Mouse (Mus musculus) lung, postnatal 4 days (tissue): Measurements from ENCODE around the gene Tac2.
A peak's percentile ranks its signal among the peaks of the same experiment; 100 is the strongest.

Experiments used
- DNase-seq, 2 experiments: peaks; one replicate each; pipeline ENCODE4 v3.0.0; 2021

The Tac2 gene

DNA sequence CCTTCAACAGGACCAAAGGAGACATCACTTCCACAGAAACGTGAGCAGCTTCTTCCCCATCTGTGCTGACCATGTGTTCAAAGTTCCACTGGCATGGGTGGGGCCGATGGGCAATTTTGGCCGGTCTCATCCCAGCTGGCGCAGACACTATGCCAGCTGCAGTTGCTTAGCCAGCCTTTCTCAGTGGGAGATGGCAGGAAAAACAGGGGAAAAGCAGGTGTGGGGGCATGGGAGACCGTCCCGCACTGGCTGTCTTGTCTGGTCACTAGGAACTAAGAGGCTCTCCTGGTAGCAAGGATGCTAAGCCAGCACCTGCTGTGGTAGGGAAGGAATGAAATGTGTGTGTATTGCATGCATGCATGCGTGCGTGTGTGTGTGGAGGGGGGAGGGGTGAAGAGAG, 4.2 kb downstream of the Tac2 start:
- DNase-seq, result no peak

DNA sequence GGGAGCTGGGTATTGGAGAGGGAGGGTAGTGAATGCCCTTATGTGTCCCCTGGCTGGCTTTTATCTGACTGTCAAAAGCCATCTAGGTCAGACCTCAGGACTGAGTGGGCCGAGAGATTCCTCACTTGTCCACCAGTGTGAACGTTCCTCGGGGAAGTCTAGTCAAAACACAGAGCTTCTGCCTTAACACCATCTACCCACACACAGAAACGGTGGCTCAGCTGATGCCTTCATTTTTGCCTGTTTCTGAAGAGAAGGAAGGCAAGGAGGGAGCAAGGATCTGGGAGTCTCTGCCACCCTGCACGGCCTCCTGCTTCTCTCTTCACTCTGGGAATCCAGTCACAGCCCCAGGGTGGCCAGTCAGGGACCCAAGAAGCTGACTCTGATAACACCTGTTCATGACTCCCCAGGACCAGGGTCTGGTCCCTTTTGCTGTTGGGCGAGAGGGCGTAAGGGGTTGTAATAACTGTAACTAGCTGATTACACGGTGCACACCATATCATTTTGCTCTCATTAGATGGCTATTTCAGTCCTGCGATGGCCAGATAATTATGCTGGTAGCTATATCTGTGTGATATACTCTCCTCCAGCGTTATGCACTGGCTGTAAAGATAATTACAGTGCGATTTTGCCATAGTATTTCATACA, 6.1 kb downstream of the Tac2 start:
- DNase-seq, result no peak

DNA sequence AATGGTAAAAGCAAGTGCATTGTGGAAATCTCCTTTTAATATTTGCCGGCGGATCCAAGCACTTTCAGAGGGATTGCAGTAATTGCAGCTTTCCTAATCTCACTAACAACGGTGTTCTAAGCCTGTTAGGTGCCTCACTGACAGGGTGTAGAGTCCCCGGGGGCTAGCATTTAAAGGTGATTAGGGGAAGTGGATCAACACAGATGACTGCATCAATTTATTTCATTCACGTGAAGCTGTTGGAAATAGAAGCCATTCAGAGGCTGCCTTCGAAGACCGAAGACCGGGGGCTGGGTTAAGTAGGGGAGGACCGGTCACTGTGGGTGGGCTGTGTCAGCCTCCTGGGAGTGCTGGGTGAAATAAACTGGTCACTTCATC, 6.6 kb downstream of the Tac2 start:
- DNase-seq, result no peak

DNA sequence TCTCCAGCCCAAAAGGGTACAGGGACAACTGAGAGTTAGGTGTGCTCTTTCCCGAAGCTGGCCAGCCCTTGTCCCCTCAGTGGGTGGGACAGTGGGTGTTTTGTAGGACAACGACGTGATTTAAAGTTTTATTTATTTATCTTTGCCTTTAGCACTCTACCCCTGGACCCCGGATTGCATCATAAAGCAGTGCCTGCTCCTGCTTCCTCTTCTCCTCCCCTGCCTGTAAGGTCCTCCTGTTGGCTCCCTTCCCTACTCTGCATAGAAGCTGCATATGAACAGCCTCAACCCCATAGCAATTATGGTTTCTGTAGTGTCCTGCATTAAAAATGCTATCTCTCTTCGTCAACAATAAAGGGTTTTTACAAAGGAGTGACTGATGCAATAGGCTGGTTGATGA, 7.1 kb downstream of the Tac2 start:
- DNase-seq, result no peak

DNA sequence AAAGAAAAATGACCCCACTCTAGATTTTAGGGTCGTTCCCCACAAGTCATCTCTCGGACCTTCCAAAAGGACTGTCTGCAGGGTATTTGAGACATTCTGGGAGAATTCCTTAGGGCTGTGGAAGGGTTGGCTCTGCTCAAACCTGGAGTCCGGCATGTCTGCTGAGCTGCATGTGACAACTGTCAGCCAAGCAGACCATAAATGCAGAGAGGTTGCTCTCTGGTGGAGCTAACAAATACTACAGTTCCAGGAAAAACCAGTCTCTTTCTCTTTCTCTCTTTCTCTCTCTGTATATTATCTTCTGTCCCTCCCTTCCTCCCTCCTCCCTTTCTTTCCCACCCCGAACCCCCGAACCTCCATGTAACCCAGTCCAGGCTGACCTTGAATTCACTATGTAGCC, 10.2 kb downstream of the Tac2 start:
- DNase-seq, result peak in 1 of 2 experiments; percentile 37

DNA sequence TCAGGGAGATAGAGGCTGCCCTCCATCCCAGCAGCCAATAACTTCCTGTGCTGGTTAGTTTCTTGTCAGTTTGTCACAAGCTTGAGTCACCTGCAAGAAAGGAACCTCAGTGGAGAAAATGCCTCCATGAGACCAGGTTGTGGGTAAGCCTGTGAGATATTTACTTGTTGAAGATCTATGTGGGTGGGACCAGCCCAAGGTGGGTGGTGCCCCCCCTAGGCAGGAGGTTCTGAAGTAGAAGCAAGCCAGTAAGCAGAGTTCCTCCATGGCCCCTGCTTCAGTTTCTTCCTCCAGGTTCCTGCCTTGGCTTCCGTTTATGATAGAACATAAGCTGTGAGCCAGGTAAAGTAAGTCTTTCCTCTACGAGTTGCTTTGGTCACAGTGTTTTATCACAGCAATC, 12.0 kb downstream of the Tac2 start:
- DNase-seq, result no peak

DNA sequence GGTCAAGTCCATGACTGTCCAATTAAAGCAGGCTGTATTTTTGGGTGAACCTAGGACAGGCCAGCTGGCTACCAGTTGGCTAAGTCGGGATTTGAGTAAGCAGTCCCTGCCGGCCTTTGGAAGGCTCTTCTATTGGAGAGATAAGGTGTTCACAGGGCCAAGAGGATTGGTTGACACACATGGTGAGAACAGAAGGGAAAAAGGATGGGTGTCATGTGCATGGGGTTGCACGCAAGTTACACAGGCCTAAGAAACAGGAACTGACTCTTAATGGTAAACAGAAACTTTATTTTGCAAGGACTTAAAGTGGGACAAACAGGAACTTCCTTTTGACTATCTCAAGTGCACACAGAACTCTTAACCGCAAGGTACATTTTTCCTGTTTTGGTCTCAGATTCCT, 12.6 kb downstream of the Tac2 start:
- peak in 1 of 2 experiments; percentile 28 for DNase-seq

DNA sequence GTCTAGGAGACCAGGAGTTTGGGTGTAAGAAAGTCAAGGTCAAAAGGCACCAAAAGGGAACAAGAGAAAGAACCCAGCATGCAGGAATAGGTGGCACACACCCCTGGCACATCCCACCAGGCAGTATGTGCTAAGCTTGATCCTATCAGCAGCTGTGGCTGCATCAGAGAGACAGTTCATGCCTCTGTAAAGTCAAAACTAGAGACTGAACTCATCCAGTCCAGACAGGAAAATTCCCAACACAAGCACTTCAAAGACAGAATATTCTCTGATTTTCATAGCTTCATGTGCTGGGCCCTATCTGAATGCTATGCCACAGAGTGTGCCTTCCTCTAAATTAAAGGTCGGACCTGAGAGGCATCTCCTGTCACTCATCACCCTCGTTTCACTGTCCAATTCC, 13.3 kb downstream of the Tac2 start:
- no peak for DNase-seq

DNA sequence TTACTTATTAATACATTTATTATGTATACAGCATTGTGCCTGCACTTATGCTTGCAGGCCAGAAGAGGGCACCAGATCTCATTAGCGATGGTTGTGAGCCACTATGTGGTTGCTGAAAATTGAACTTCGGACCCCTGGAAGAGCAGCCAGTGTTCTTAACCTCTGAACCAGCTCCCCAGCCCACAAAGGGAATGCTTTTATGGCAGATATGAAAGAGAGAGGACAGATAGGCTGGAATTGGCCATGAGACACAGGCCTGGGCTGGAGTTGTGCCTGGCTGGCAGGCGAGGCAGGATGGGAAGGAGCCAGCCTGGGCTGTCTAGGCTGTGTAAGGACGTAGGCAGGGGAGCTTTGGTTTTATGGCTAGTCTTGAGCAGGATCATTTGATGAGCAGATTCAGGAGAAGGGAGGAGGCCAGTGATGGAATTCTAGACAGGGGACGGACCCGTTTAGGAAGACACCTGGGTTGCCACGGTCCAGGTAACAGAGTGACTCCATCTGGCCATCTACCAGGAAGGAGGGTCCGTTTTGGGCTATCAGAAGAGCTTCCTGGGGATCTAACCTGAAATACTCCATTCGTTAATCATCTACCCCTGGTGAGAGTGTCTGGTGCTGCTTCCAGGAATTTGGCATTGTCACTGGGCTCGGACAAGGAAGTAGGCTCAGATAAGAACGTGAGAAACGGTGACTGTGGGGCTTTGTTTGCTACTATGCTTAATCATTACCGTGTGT, 14.0 kb downstream of the Tac2 start:
- peak in 1 of 2 experiments; percentile 62 for DNase-seq

DNA sequence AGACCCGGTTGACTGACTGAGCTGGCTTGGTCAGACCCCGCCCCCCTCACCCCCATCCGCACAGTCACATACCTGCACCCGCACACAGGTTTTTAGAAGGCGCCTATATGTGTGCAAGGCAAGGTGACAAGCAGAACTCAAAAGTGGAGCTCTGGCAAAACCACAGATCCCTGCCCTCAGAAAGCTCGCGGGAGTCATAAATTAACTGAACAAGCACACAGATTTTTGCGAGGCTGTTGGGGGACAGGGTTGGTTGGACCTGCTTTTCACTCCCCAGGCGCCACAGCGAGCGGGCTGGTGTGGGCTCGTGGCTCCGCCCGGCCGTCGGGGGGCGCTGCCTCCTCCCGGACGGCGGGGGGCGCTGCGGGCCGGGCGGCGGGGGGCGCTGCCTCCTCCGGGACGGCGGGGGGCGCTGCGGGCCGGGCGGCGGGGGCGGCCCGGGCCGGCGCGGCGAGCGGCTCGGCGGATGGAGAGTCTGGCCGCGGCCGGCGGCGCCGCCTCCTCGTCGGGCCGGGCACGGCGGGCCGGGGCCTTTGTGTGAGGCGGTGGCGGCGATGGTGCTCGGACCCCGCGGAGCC, 14.9 kb downstream of the Tac2 start, which contains the start of gene Zbtb39:
Gene Zbtb39 (plus strand): TSS at position 456 of the 578 bp plus-strand sequence.
- peak; percentile 87 to 91 for DNase-seq

DNA sequence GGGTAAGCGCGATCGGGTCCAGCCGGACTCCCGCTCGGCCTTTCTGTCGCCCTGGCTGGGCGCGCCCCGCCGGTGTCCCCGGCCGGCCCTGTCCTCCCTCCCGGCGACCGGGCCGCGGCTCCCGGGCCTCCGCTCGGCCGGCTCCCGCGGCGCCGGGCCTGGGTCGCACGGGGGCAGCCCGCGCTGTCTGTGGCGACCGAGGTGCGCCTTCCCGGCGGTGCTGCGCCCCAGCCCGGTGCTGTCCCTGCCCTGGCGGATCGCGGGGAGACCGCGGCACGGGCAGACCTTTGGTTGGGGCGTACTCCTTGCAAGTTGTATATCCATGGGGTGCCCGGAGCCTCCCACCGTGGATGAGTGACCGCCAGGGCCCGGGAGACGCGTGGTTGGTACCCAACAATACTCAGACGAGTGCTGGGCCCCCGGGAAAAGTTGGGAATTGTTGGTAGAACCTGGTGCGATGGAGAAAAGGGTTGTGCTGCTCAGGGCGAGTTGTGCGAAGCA, 15.4 kb downstream of the Tac2 start:
- no peak for DNase-seq

DNA sequence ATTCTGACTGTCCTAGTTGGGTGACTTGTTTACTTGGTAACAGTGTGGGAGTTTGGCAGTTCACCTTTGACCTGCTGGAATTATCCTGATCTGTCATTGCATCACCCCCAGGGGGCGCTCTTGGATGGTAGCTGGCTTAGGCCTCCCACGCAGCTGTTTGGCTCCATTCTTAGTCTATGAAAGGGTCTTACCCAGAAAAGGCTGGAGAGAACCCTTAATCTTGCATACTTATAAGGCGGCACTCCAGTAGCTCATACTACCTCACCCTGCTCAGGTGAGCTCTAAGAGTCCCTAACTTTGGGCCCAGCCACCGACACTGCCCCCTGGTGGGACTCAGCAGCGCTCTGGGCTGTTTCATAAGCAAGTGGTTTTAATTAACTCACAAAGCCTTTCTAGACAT, 20.4 kb downstream of the Tac2 start:
- DNase-seq, result peak; percentile 52 to 69

DNA sequence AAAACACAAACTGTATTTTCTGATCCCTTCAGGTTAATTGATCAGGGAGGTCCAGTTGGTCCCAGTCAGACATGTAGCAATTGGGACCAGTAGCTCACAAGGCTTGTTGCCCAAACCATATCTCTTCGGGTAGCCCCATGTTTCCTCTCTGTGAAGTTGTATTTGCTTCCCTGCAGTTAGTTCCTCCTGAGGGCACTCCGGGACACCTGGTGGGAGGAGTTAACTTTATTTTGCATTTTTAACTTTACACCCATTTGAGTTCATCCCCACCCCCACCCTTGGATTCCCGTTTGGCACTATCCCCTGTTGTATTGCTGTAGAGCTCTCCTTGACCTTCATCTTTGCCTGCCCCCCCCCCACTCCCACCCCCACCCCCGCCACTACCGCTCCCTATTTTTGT, 21.6 kb downstream of the Tac2 start:
- no peak for DNase-seq

DNA sequence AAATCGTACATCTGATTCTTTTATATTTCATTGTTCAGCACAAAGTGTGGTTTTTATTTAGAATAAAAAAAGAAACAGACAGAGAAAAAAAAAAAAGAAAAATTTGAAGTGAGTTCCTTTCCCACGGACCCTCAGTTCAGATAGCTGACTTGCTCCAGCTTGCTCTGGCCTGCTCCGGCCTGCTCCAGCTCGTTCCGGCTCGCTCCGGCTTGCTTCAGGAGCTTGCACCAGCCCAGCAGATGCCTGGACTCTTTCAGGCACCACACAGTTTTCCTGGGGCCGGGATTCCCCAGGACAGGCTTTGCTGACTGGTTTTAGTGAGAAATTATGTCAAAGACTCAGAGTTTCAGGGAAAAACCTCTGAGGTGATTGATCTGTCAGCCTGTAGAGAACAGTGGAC, 23.0 kb downstream of the Tac2 start:
- DNase-seq, result no peak

DNA sequence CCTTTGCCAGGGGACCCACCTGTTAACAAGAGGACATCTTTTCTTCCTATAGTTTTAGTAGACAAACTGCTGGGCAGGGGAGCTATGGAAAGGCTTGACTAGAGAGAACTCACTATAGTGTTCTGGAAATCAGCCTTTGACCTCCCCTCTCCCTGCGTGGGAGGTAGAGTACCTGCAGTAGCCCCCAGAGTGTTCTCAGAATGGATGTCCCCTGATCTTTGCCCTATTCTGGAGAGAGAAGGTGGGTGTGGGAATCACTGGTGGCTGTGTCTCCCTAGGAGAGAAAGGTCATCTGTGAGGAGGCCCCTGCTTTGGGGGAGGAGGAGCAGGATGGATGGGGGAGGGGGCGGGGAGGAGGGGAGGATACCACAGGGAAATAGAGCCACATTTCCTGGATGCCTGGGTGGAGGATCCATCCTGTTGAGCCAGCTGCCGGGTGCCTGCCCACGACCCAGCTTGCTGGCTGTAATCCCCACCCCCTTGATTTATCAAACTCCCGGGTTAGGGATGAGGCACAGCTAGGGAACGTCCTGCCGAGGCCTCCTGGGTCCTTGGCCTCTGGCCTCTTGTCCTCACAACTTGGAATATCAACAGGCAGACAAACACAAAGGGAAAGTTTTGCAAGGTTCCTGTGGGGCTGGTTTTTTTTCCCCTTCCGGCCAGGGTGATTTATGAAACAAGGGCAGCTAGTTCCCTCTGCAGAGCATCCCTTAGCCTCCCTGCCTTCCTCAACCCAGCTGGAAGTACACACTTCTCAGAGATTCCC, 24.8 kb downstream of the Tac2 start:
- peak; percentile 43 to 76 for DNase-seq

DNA sequence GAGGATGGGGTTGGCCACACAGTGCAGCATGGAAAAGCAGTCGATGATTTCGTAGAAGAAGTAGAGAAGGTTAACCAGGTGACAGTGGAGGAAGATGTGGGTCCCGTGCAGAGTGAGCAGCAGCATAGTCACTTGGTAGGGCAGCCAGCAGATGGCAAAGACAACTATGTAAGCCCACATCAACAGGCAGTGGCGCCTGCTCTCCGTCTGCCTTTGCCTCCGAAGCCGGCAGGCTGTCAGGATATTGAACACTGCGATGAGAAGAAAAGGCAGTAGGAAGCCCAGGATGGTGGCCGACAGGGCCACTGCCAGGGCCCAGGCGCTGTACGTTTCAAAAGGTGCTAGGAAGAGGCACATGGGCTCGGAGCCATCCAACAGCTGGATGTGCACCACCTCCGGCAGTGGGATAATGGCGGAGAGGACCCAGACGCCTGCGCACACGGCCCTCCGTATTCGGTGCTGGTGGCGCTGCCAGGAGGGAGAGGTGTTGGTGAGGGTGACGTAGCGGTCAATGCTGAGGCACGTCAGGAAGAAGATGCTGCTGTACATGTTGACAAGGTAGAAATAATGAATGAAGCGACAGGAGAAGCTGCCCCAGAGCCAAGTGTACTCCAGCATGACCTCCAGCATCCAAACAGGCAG, 26.0 kb downstream of the Tac2 start:
- no peak for DNase-seq

DNA sequence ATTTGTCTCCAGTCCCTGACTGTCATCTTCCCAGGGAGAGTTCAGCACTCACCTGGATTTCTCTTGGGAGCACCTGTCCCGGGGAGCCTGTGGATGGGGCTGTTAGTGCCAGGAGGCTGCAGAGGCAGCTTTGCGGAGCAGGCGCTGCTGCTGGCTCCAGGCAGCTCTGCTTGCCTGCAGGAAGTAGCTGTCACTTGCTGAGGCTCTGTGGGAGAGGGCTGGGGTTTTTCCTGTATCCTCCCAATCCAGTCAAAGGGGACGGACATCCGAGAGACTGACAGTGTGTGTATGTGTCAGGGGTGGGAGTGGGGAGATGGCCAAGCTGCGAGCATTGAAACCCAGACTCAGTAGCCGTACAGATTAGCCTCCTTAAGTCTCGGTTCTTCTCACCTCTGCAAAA, 27.3 kb downstream of the Tac2 start, which contains the start of gene Gpr182:
Gene Gpr182 (minus strand): TSS at position 185 of the 400 bp plus-strand sequence.
- DNase-seq, result peak; percentile 36 to 70

DNA sequence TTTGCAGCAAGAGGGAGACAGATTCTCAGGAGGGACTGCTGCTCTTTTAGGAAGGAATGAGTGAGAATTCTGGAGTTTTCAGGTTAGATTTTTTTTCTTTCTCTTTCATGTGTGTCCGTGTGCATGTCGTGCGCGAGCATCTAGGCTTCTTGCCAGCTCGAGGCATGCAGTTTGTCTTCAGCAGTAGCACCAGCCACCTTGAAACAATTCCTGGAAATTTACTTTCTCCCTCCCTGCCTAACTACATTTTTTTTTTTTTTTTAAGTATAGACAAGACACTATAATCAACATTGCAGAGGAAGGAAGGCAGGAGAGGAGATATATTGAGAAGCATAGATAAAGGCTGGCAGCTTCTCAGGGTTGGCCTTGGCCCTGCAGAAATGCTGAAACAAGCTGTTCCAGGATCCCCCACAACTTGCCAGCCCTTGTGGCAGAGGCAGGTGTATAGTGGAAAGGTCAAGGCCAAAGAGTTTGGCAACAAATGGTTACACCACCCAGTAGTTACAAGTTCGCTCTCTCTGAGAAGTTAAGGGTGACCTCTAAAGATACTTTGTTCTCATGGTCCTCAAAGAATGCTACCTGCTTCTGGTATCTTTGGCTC, 30.4 kb downstream of the Tac2 start:
- peak; percentile 57 to 82 for DNase-seq

DNA sequence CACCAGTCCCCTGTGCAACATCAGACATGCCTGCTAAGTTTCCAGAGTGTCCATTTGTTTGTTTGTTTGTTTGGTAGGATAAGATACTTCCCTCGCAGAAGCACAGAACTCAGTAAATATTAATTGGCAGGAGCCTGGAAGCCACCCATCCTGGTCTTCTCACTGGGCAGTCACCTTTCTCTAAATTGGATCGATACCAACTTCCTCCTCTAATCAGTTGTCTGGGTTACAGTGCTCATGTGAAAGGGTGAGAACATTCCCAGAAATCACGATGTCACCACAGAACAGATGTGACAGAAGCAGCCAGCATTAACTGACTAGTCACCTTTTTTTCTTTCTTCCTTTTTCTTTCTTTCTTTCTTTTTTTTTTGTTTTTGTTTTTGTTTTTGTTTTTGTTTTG, 31.0 kb downstream of the Tac2 start:
- DNase-seq, result no peak

DNA sequence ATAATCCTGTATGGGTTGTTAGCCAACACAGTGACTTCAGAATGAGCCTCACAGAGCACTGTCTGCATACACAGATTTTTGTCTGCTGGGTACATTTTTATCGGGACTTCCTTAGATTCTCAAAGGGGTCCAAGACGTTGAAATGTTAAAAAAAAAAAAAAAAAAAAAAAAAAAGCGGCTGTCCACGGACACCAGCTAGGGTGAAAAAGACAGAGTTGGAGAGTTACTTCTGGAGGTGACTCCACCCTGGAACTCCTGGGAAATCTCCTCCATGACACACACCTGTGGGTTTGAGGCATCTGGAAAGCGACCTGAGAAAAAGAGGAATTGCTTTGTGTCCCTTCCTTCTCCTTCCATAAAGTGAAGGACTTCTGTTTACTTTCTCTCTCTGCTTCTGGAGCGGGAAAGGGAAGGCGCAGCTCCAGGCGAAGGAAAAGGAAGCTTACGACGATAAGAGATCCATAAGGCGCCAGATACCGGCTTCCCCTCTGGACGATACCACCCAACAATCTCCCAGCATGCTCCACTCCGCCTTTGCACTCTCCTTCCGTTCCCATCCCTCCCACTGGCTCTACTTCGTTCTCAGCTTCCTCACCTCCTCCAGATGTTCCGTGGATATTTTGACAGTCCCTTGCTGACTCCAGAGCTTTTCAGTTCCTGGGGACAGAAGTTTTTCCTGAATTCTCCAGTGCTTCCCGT, 31.6 kb downstream of the Tac2 start:
- peak; percentile 61 to 69 for DNase-seq
